Mouse (Mus musculus) hindbrain, embryonic 10.5 days (tissue): ENCODE data around the gene Coil. TPM values are rescaled to one million over a fixed set of nuclear protein-coding genes. Genes with fewer than 3 reads are reported as not detected.
A peak's percentile ranks its signal among the peaks of the same experiment; 100 is the strongest.
"Not testable (repeated sequence)": the region's sequence is repeated elsewhere in the genome, so short reads cannot be mapped to it uniquely, and the experiment has no call there.

Source experiments
- DNase-seq: peaks from one replicate; pipeline ENCODE4 v3.0.0-alpha.2; 2017; ENCODE audit warnings: low spot score
- H3K27ac ChIP-seq: fragments of 300-500 bp; sonication (generic); 2 replicates; pipeline ENCODE4 v1.5.1; 2016; ENCODE audit warnings: mild to moderate bottlenecking, moderate library complexity
- H3K27me3 ChIP-seq: fragments of 300-500 bp; sonication (generic); 2 replicates; pipeline ENCODE4 v1.6.1; 2016; ENCODE audit warnings: mild to moderate bottlenecking; ENCODE audit not compliant: poor library complexity, insufficient read depth, severe bottlenecking
- H3K36me3 ChIP-seq: fragments of 300-500 bp; sonication (generic); 2 replicates; pipeline ENCODE4 v1.6.1; 2016; ENCODE audit warnings: mild to moderate bottlenecking, moderate library complexity
- H3K4me1 ChIP-seq: fragments of 300-500 bp; sonication (generic); replicated peaks from 2 replicates; pipeline ENCODE4 v1.6.1; 2016; ENCODE audit warnings: mild to moderate bottlenecking
- H3K4me3 ChIP-seq: fragments of 300-500 bp; sonication (generic); 2 replicates; pipeline ENCODE4 v1.5.1; 2016; ENCODE audit warnings: mild to moderate bottlenecking, moderate library complexity
- H3K9me3 ChIP-seq: fragments of 300-500 bp; sonication (generic); 2 replicates; pipeline ENCODE4 v1.6.1; 2016; ENCODE audit warnings: mild to moderate bottlenecking, moderate library complexity
- WGBS: fragments of 180-500 bp; shearing (Covaris S2); methylation state at CpG from one replicate; pipeline ENCODE4 v1.1.7; 2016; 5-methylcytosine and 5-hydroxymethylcytosine counted together
- polyA plus RNA-seq: library from polyadenylated mRNA; unstranded; fragments of >200 nt; fragmentation: Nextera tagmentation; extraction: Ambion mirVana; gene quantifications from 2 replicates; pipeline ENCODE4 v1.2.1, GENCODE M21; 2016

The Coil gene
- polyA plus RNA-seq, 1 experiment from 2014 or later = 25.9 TPM

- 39% methylated on average over 3 of the region's 3 CpGs for WGBS
- Histone ChIP-seq H3K4me1 (no peaks in the 10 kb centered on the region), H3K4me3 (no peak overlapping the region), H3K9me3 (no peaks in the 10 kb centered on the region), H3K27ac (no peak overlapping the region), H3K36me3 (peaks cover 67% of the 10 kb centered on the region), H3K27me3 (no peaks in the 10 kb centered on the region)
- DNase-seq = peak; percentile 32
These were observed 69.3 kb downstream of the Coil start for GRCm38 (mm10) chr11:89039325-89039724.

- 88% methylated on average over 7 of the region's 7 CpGs for WGBS
- not testable (repeated sequence) for DNase-seq, H3K4me3 ChIP-seq, H3K27ac ChIP-seq, H3K27me3 ChIP-seq, H3K9me3 ChIP-seq, H3K4me1 ChIP-seq
- peaks cover 82% of the 10 kb centered on the region for H3K36me3 ChIP-seq
These were observed 71.0 kb downstream of the Coil start for GRCm38 (mm10) chr11:89041073-89041472.

Other genes starting within 250 kb of the Coil start
- 17.7 and 19.6 TPM in 2 replicates for gene Akap1, start 105.7 kb upstream of the Coil start, polyA plus RNA-seq
- gene Scpep1, start 14.8 kb upstream of the Coil start, polyA plus RNA-seq = 57.4 and 75.7 TPM in 2 replicates
- gene Elobl, start 3.3 kb upstream of the Coil start, polyA plus RNA-seq = not detected in 2 replicates
- 3.0 and 3.5 TPM in 2 replicates for gene Trim25, start 29.1 kb downstream of the Coil start, polyA plus RNA-seq
- 4.6 and 6.1 TPM in 2 replicates for gene Dgke, start 96.6 kb downstream of the Coil start, polyA plus RNA-seq
- not detected in 2 replicates for gene Gm525, start 103.6 kb downstream of the Coil start, polyA plus RNA-seq